Mouse (Mus musculus): ENCODE measurements around the gene Bbs1.
A peak's percentile ranks its signal among the peaks of the same experiment; 100 is the strongest.
"Not testable (repeated sequence)": the region's sequence is repeated elsewhere in the genome, so short reads cannot be mapped to it uniquely, and the experiment has no call there.

The Bbs1 gene

GRCm38 (mm10) chr19:4883961-4884360 lies 22.5 kb downstream of the Bbs1 start:
- no peak for DNase-seq (ENCODE audit: low spot score)

DNA sequence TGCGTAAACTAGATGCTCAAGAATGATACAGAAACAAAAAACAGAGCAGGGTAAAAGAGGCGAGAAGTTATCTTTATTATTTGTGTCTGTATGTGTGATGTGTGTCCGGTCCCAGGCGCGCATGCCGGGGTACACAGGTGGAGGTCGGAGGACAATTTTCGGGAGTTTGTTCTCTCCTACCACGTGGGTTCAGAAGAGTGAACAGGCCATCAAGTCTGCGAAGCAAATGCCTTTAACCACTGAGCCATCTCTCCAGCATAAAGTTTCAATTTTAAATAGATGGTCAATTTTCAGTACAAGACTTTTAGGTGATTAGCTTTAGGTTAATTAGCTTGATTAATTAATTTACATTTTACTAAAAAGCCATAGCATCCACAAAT lies 27.1 kb downstream of the Bbs1 start:
- no peak for DNase-seq (ENCODE audit: low spot score)

- peak; percentile 94 for DNase-seq (ENCODE audit: low spot score)
These were observed 27.8 kb downstream of the Bbs1 start, which contains the start of gene Zdhhc24 for GRCm38 (mm10) chr19:4878405-4879323. Gene Zdhhc24 (plus strand): TSS chr19:4878668.

GRCm38 (mm10) chr19:4877785-4878184 lies 28.6 kb downstream of the Bbs1 start, which contains the start of gene Actn3:
Gene Actn3 (minus strand): TSS chr19:4877909.
- DNase-seq (ENCODE audit: low spot score), result no peak

GRCm38 (mm10) chr19:4876755-4877154 lies 29.7 kb downstream of the Bbs1 start:
- DNase-seq (ENCODE audit: low spot score), result no peak

GRCm38 (mm10) chr19:4876241-4876640 lies 30.2 kb downstream of the Bbs1 start:
- DNase-seq (ENCODE audit: low spot score), result no peak

DNA sequence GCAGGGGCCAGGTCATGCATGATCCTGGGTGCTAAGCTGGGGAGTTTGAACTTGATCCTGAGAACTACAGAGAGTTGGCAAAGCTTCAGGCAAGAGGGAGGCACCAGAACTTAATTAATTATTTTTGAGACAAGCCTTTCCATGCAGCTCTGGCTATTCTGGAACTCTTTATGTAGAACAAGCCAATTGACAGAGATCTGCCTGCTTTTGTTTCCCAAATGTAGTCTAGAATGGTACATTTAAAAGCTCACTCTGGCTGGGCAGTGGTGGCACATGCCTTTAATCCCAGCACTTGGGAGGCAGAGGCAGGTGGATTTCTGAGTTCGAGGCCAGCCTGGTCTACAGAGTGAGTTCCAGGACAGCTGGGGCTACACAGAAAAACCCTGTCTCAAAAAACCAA lies 31.8 kb downstream of the Bbs1 start:
- DNase-seq (ENCODE audit: low spot score), result not testable (repeated sequence)

DNA sequence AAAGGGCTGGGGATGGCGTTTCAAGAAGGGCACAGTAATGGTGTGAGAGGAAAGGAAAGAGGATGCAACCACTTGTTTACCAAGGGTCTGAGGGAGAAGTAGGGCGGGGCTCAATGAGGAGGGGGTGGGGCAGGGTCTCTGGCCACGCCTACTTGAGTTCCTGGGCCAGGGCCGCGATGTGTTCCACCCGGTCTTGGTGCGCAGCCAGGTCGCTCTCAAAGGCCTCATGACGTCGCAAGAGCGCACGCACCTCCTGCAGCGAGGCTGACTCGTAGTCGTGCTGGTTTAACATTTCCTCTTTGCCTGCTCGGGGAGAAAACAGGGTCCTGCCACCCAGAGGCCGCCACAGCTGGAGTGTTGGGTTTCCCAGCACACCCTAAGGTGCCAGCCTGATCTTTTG lies 41.3 kb downstream of the Bbs1 start:
- DNase-seq (ENCODE audit: low spot score), result no peak

- DNase-seq (ENCODE audit: low spot score), result no peak
These were observed 43.4 kb downstream of the Bbs1 start for GRCm38 (mm10) chr19:4863048-4863447.

DNA sequence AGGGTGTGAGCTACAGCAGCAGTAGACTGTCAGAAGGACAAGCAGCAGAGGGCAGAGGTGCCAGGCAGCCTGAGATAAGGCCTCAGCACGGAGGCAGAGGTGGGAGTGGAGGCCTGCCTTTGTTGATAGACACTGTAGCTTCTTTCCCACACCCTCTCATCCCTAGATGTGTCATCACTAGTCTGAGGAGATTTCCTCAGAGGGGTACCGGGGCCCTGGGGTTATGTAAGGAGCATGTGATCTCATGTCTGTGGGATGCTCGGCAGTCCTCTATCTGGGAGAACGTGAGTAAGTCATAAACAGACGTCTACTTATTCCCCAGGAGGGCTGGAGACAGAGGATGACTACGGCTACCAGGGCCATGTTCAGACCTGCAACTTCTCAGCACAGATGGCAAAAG lies 47.3 kb downstream of the Bbs1 start:
- DNase-seq (ENCODE audit: low spot score), result no peak

DNA sequence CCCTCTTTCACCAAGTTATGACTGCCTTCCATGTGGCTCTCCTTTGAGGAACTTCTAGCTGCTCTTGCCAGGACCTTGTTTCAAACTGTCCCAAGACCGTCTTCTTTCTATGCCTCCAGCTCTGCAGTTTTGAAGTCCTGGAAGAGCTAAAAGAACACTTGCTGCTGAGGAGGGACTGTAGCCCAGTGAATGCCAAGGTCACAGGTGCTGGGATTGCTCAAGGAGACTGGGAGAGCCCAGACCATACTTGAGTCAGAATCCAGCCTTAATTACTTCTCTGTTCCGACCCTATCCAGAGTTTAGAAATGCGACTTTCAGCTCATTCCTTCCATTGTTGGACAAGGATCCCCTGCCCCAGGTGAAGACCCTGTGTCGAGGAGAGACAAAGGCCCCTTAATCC lies 50.5 kb downstream of the Bbs1 start:
- DNase-seq (ENCODE audit: low spot score), result no peak

GRCm38 (mm10) chr19:4855470-4855820 lies 51.0 kb downstream of the Bbs1 start:
- DNase-seq (ENCODE audit: low spot score), result no peak

DNA sequence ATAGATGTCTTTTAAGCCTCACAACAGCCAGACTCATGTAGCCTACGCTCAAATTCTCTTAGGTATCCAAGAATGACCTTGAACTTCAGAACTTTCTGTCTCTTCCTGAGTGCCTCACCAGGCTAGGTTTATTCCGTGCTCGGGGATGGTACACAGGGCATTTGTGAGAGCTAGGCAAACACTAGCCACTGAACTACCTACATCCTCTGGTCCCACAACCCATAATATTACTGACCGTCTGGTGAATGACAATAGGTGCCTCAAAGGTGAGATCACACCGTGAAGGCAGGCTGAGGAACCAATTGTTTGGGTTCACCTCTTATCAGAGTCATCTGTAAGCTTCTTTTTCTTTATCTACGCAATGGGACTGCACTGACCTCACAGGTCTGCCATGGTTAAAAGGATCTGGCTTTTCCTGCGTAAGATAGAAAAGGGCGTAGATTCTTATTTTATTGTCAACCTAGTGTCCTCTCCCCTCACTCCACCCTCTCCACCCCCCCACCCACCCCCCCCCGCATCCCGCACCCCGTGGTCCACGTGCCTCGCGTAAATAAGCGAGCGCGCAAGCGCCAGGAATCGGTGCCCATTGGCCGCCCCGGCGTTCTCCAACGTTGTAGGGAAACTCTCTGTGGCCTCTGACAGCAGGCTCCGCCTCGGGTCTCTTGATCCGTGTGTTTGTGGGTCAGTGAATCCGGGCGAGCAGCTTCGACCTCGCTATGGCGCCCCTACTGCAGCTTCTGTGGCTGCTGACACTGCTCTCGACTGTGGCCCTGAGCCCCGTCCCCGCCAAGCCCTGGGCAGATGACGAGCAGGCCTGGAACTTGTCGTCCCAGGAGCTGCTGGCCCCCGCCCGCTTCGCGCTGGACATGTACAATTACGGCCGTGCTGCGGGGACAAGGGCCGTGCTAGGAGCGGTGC lies 51.6 kb downstream of the Bbs1 start, which contains the start of gene Ctsf:
Gene Ctsf (plus strand): TSS at position 579 of the 918 bp plus-strand sequence.
- peak; percentile 71 for DNase-seq (ENCODE audit: low spot score)

GRCm38 (mm10) chr19:4850281-4850680 lies 56.1 kb downstream of the Bbs1 start:
- DNase-seq (ENCODE audit: low spot score), result no peak

GRCm38 (mm10) chr19:4849800-4850199 lies 56.6 kb downstream of the Bbs1 start:
- DNase-seq (ENCODE audit: low spot score), result no peak

DNA sequence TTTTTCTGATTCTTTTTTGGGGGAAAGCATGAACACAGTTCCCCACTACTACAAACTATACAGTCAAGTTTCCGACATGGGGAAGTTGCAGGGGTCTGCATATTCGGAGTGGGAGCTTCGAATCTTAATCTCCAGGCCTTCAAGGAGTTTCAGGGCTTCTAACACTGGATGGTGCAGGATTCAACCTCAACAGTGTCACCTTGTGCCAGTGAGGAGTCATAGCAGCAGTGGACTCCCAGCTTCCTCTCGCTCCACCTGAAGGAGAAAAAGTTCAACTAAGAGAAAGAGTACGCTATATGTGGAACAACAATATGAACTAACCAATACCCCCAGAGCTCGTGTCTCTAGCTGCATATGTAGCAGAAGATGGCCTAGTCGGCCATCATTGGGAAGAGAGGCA lies 58.9 kb downstream of the Bbs1 start:
- no peak for DNase-seq (ENCODE audit: low spot score)

DNA sequence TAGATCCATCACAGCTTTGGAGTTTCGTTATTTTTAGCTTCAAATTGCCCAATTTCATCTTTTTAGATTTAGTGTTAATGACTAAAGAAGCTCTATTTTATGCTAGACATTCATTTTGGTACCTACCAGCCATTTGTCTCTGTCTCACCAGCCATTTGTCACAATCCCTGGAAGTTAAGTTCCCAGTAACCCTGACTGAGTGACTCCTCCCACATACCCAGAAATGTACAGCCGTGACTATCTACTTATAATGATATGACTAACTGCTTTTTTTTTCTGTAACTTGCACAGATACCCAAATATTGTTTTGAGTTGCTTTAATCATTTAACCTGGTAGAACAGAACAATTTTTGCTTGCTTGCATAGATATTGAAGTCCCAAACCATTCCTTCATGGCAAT lies 60.6 kb downstream of the Bbs1 start:
- DNase-seq (ENCODE audit: low spot score), result no peak

GRCm38 (mm10) chr19:4842611-4843010 lies 63.8 kb downstream of the Bbs1 start:
- DNase-seq (ENCODE audit: low spot score), result no peak

GRCm38 (mm10) chr19:4840848-4841247 lies 65.6 kb downstream of the Bbs1 start:
- DNase-seq (ENCODE audit: low spot score), result no peak

DNA sequence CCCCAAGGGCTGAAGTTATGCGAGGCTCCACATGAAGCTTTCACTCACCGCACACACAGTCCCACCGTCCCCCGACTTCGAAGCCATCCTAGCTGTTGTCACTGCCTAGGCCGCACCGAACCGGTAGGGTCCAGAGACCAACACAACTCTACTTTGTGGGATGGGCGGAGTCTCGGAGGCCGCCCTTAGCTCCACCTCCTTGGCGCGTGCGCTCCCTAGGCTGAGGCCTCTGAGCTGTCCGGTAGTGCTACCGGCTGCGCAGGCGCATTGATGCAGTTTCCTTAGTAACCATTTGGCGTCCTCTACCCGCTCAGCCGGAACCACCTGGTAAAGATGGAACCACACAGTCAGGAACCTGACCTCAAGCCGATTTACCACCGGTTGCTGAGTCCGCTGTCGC lies 67.3 kb downstream of the Bbs1 start, which contains the start of the genes Ccs and Ccdc87:
Gene Ccs (minus strand): TSS at position 184 of the 400 bp plus-strand sequence.
Gene Ccdc87 (plus strand): TSS at position 218 of the 400 bp plus-strand sequence.
- DNase-seq (ENCODE audit: low spot score), result peak; percentile 88

DNA sequence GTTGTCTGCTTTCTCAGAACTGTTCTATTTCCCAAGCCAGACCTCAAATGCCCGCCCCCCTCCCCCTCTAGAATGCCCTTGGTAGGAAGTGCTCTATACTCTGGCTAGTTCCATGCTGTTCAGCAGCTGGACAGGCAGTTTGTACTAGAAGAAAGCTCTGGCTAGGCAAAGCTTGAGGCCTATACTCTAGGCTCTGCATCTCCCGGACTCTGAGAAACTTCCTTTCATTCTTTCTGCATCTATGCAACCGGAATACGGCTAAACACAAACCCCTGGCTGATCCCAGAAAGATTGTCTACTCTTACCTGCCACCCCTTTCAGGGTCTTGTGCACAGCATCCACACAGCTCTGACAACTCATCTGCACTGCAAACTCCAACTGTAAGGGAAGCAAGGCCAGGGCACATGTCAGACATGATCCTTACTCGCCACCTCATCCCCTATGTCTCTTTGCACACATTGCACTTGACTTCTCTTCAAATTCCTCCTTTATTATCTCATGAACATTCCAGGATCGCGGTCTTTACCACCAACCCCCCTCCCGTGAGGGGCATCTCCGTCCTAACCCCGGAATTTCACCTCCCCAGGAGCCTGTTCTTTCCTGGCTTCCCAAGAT lies 67.8 kb downstream of the Bbs1 start:
- no peak for DNase-seq (ENCODE audit: low spot score)

DNA sequence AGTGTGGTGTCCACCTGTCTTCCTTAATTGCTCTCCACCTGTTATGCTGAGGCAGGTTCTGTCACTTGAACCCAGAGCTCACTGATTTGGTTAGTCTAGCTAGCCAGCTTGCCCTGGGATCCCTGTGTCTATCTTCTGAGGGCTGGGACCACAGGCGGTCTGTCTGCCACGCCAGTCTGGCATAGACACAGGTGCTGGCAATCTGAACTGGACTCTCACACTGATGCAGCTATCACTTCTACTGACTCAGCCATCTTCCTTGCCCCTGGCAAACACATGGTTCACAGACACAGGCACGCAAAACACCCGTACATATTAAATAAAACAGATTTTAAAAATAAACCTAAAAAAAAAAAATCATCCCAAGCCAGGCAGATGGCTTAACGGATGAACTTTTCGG lies 69.4 kb downstream of the Bbs1 start:
- no peak for DNase-seq (ENCODE audit: low spot score)

Data from layer of hippocampus, adult 9-10 months (tissue).